Mouse (Mus musculus): ENCODE data around the gene Grasp. TPM values are rescaled to one million over a fixed set of nuclear protein-coding genes. Genes with fewer than 3 reads are reported as not detected.

Gene Grasp
- total and polyA plus RNA-seq, 3 experiments: 4.1 to 6.3 TPM; not detected in 1

DNA sequence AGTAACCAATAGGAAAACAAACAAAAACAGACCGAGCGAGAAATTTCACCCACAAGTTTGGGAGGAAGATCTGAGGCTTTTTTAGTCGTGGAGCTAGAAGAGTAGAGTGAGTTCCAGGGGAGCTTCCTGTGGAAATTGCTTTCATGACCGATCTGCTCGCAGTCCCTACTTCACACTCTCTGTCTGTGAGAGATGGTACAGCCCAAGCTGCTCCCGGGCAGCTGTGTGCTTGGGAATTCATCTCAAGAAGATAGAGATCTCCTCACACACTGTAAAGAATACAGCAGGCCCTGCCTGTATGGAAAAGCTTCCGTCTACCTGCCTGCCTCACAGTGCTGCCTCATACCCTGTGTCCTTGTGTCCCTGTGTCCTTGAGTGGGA, 31.7 kb upstream of the Grasp start:
- Histone ChIP-seq H3K36me3 (ENCODE audit: control insufficient read depth in 1 of 2, insufficient read depth in 2 of 2, low read length in 2 of 2) (peaks cover 0 to 35% of the 10 kb centered on the region in 2 experiments; a peak in 2 of 4 replicates), H3K27me3 (ENCODE audit: control insufficient read depth in 1 of 2, insufficient read depth in 2 of 2, low read length in 2 of 2) (no peaks in the 10 kb centered on the region), H3K9ac (ENCODE audit: control insufficient read depth, low read depth, low read length, poor library complexity, severe bottlenecking) (peak overlapping the region; percentile 9; the same call in 1 of the 2 replicates), H3K27ac (ENCODE audit: control insufficient read depth, low read depth, low read length) (peak overlapping the region; percentile 55; the same call in 1 of the 2 replicates), H3K4me3 (ENCODE audit: control insufficient read depth in 1 of 2, insufficient read depth in 1 of 2, low read depth in 2 of 2, low read length in 2 of 2) (no peak overlapping the region), H3K4me1 (ENCODE audit: control insufficient read depth in 1 of 2, insufficient read depth in 2 of 2, low read length in 2 of 2) (peaks cover 13 to 43% of the 10 kb centered on the region in 2 experiments), H3K9me3 (replicated peaks; ENCODE audit: insufficient read depth, low read length) (no peaks in the 10 kb centered on the region), H3K79me2 (ENCODE audit: control insufficient read depth, insufficient read depth, low read length, poor library complexity) (0 out of 2 replicates have a peak, but pooled peaks cover 1% of the 10 kb centered on the region)
- DNase-seq (ENCODE audit: low read depth, low spot score): no peak
- TF ChIP-seq MAFK (IDR thresholded peaks at IDR 0.05; ENCODE audit: borderline replicate concordance, low read depth, low read length) (no peak), POLR2AphosphoS5 (IDR thresholded peaks at IDR 0.05; ENCODE audit: borderline replicate concordance, low read depth, low read length) (no peak), MEF2A (IDR thresholded peaks at IDR 0.05; ENCODE audit: extremely low read depth, insufficient replicate concordance, low read depth, low read length, poor library complexity, severe bottlenecking) (no peak), ZC3H11A (IDR thresholded peaks at IDR 0.05; ENCODE audit: low read depth, low read length) (no peak), E2F4 (IDR thresholded peaks at IDR 0.05; ENCODE audit: borderline replicate concordance, low read depth, low read length) (no peak), ZNF384 (IDR thresholded peaks at IDR 0.05; ENCODE audit: low read depth, low read length) (no peak), EP300 (IDR thresholded peaks at IDR 0.05; ENCODE audit: low read depth in 1 of 2, low read length in 2 of 2) (no peak), NRF1 (IDR thresholded peaks at IDR 0.05; ENCODE audit: insufficient read depth, low read depth, low read length, poor library complexity, severe bottlenecking) (no peak), GABPA (IDR thresholded peaks at IDR 0.05; ENCODE audit: low read depth, low read length) (no peak), RAD21 (IDR thresholded peaks at IDR 0.05; ENCODE audit: low read depth, low read length) (no peak), BHLHE40 (IDR thresholded peaks at IDR 0.05; ENCODE audit: borderline replicate concordance, low read depth, low read length) (no peak), ZMIZ1 (IDR thresholded peaks at IDR 0.05; ENCODE audit: low read depth, low read length) (no peak), MAZ (IDR thresholded peaks at IDR 0.05; ENCODE audit: low read depth, low read length) (no peak), UBTF (IDR thresholded peaks at IDR 0.05; ENCODE audit: borderline replicate concordance, insufficient read depth, low read depth, low read length) (no peak), MYB (IDR thresholded peaks at IDR 0.05; ENCODE audit: low read depth, low read length) (no peak), USF1 (IDR thresholded peaks at IDR 0.05; ENCODE audit: low read depth, low read length) (no peak)

DNA sequence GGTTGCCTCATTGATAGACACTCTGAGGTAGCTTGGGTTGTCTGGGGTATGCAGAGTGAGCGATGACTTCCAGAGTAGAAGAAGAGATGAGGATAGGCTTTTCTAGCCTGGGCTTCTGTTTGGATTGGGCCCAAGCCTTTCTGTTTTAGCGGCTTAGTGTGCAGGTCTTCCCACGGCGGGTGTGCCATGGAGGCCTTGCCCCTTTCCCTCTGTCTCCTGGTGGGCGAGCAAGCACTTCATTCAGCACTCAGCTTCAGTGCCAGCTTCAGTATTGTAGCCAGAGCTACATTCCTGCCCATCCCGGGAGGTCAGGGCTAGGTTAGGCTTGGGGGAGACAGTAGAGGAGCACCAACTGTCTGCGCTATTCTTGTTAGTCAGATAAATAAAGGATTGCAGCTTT, 31.3 kb upstream of the Grasp start:
- H3K9ac ChIP-seq (ENCODE audit: control insufficient read depth, low read depth, low read length, poor library complexity, severe bottlenecking): no peak overlapping the region
- 0 out of 2 replicates have a peak, but pooled peaks cover 1% of the 10 kb centered on the region for H3K79me2 ChIP-seq (ENCODE audit: control insufficient read depth, insufficient read depth, low read length, poor library complexity)
- H3K27me3 ChIP-seq (ENCODE audit: control insufficient read depth in 1 of 2, insufficient read depth in 2 of 2, low read length in 2 of 2): no peaks in the 10 kb centered on the region
- no peak overlapping the region for H3K27ac ChIP-seq (ENCODE audit: control insufficient read depth, low read depth, low read length)
- peaks cover 0 to 32% of the 10 kb centered on the region in 2 experiments; a peak in 2 of 4 replicates for H3K36me3 ChIP-seq (ENCODE audit: control insufficient read depth in 1 of 2, insufficient read depth in 2 of 2, low read length in 2 of 2)
- peaks cover 13 to 42% of the 10 kb centered on the region in 2 experiments for H3K4me1 ChIP-seq (ENCODE audit: control insufficient read depth in 1 of 2, insufficient read depth in 2 of 2, low read length in 2 of 2)
- no peak for DNase-seq (ENCODE audit: low read depth, low spot score)
- H3K9me3 ChIP-seq (replicated peaks; ENCODE audit: insufficient read depth, low read length): no peaks in the 10 kb centered on the region
- no peak overlapping the region for H3K4me3 ChIP-seq (ENCODE audit: control insufficient read depth in 1 of 2, insufficient read depth in 1 of 2, low read depth in 2 of 2, low read length in 2 of 2)
- TF ChIP-seq POLR2A (IDR thresholded peaks at IDR 0.05; ENCODE audit: control insufficient read depth in 1 of 2, insufficient read depth in 1 of 2, low read depth in 1 of 2, low read length in 2 of 2, poor library complexity in 1 of 2) (no peak), GATA1 (IDR thresholded peaks at IDR 0.05; ENCODE audit: low read depth, low read length) (no peak), BHLHE40 (IDR thresholded peaks at IDR 0.05; ENCODE audit: borderline replicate concordance, low read depth, low read length) (no peak), NELFE (IDR thresholded peaks at IDR 0.05; ENCODE audit: low read depth, low read length) (no peak), TCF12 (IDR thresholded peaks at IDR 0.05; ENCODE audit: low read depth, low read length) (no peak)
